Mouse (Mus musculus) granulocyte monocyte progenitor cell, adult 5-6 weeks (primary cell): Measurements from ENCODE around the gene Fyttd1. TPM values are rescaled to one million over a fixed set of nuclear protein-coding genes. Genes with fewer than 3 reads are reported as not detected.
A peak's percentile ranks its signal among the peaks of the same experiment; 100 is the strongest.
"Not testable (repeated sequence)": the region's sequence is repeated elsewhere in the genome, so short reads cannot be mapped to it uniquely, and the experiment has no call there.

Experiments
- ATAC-seq: replicated peaks from 2 replicates; pipeline ENCODE4 v1.8.0; 2016; ENCODE audit warnings: mild to moderate bottlenecking, moderate TSS enrichment, inconsistent platforms; ENCODE audit not compliant: poor library complexity, severe bottlenecking
- total RNA-seq, 2 experiments: library from RNA; stranded (forward) in 1 of 2; stranded (reverse) in 1 of 2; fragments of 200-712, 200-1000 nt in 1 of 2; fragments of >200 nt in 1 of 2; fragmentation: Nextera tagmentation in 1 of 2; gene quantifications; 2 replicates each; pipeline ENCODE4 v1.2.3; 2014 to 2017

The Fyttd1 gene
- total RNA-seq, 2 experiments from 2014 or later, result 15.9 to 68.9 TPM

GRCm38 (mm10) chr16:32878157-32878598 is 878 bp downstream of the Fyttd1 start:
- ATAC-seq, result no peak

GRCm38 (mm10) chr16:32878972-32879926 is 1.9 kb downstream of the Fyttd1 start:
- no peak for ATAC-seq

- ATAC-seq, result no peak
Measured at GRCm38 (mm10) chr16:32881538-32881937, 4.2 kb downstream of the Fyttd1 start.

DNA sequence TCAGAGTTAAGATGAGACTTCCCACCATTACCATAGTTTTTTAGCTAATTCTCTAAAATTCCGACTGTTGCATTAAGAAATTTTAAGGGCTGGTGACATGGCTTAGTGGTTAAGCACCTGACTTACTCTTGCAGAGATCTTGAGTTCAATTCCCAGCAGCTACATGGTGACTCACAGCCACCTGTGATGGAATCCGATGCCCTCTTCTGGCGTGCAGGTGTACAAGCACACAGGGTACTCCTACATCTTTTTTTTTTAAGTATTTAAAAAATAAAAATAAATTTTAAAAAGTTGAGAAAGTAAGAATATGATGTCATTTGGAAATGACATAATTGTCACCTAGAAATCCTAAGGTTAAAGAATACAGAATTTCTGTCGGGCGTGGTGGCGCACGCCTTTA is 10.7 kb downstream of the Fyttd1 start:
- ATAC-seq, result no peak

DNA sequence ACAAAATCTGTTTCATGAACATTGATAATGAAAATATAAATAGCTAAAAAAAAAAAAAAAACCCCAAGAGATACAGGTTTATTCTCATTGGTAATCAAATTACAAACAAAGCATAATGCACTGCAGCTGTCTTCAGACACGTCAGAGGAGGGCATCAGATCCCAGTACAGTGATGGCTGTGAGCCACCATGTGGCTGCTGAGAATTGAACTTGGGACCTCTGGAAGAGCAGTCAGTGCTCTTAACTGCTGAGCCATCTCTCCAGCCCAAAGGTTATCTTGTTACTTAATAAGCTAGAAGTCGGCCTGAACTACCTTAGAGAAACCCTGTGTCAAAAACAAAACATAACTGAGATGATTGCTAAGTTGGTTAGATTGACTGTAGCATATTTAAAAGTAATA is 12.6 kb downstream of the Fyttd1 start:
- ATAC-seq, result no peak

DNA sequence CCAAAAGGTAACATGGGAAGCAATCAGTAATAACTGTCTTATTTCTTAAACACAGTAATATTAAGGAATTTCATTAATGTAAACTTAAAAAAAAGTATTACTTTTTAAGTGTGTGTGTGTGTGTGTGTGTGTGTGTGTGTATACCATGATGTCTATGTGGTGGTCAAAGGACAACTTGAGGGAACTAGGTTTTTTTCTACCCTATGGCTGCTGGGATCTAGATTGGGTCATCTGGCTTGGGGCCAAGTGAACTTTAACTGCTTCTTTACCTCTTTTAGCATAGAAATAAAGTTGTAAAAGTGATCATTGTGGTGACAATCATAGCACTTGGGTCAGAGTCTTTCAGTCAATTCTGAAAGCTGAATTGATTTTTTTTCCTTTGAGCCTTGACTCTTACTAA is 18.8 kb downstream of the Fyttd1 start:
- no peak for ATAC-seq

DNA sequence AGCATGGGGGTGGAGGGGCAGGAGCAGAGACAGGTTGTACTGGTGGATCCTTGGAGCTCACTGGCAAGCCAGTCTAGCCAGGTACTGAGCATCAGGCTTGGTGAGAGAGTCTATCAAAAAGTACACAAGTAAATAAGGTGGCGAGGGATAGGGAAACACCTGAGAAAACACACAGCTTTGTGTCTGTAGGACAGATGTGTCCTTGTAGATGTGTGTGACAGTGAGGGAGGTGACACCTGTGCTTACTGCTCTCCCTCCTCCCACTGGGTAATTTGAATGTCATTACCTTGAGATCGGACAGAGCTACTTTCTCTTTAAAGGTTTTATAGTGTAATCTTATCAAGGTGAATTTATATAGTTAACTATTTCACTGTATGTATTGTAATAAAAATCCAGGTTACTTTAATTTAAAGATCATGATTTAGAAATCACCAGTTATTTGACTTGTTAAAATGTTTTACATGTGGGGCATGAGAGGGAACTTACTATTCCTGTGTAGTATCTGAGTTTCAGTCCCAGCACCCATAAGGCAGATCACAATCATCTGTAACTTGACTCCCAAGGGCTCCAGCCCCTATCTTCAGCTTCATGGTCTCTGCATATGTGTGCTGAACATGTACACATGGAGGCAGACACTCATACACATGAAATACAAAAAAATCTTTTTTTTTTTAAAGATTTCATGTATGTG is 24.2 kb downstream of the Fyttd1 start:
- ATAC-seq, result no peak

DNA sequence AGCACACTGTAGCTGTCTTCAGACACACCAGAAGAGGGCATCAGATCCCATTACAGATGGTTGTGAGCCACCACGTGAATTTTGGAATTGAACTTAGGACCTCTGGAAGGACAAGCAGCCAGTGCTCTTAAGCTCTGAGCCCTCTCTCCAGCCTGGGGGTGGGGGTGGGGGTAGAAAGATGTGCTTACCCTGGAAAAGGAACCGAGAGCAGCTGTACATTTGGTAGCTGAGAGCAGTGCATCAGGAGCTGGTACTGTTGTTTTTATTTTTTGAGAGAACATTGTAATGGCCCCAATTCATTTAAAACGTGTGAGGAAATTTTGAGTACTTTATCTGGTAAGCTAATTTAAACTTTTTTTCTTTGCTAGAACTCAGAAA is 24.7 kb downstream of the Fyttd1 start:
- no peak for ATAC-seq

GRCm38 (mm10) chr16:32906186-32906585 is 28.9 kb downstream of the Fyttd1 start:
- ATAC-seq, result no peak

DNA sequence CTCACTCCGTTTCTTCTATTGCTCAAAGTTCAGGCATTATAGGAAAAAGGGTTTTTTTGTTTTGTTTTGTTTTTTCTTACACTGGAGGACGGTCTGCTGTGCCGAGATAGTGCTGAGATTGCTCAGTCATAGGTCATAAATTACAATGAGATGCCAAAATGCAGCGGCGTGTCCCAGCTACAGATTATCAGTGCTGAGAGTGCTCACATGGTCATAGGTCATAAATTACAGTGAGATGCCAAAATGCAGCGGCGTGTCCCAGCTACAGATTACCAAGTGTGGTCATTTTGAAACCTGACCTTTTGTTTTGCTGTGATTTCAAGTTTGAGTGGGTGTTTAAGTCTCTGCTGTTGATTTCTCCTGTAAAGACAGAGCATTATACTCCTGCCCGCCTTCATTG is 29.4 kb downstream of the Fyttd1 start:
- no peak for ATAC-seq

GRCm38 (mm10) chr16:32913212-32913611 is 35.9 kb downstream of the Fyttd1 start:
- no peak for ATAC-seq

GRCm38 (mm10) chr16:32913937-32914881 is 36.9 kb downstream of the Fyttd1 start, which contains the start of gene Lrch3:
Gene Lrch3, plus strand, starts transcription at chr16:32914100.
- peak; percentile 90 for ATAC-seq

- no peak for ATAC-seq
Measured at GRCm38 (mm10) chr16:32915292-32916068, 38.2 kb downstream of the Fyttd1 start.

DNA sequence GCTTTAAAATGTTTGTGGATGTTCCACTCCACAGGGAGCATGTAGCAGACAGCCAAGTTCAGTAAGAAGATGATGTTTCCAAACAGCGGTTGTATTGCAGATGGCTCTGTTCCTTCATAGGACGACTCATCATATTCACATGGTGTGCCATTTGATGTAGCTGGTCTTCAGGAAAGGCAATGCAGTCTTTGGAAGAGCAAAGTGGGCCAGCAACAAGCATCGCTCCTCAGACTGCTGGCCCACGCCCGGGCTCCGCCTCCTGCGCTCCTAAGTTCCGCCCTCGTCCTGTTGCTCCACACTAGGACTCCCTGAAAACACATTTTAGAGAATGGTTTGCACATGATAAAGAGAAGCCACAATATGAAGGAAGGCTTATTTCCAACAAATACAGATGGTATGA is 49.3 kb downstream of the Fyttd1 start:
- not testable (repeated sequence) for ATAC-seq

GRCm38 (mm10) chr16:32927044-32927443 is 49.7 kb downstream of the Fyttd1 start:
- no peak for ATAC-seq

GRCm38 (mm10) chr16:32929918-32930317 is 52.6 kb downstream of the Fyttd1 start:
- ATAC-seq, result no peak

- ATAC-seq, result no peak
Measured at GRCm38 (mm10) chr16:32934470-32934869, 57.2 kb downstream of the Fyttd1 start.

- no peak for ATAC-seq
Measured at GRCm38 (mm10) chr16:32935088-32935487, 57.8 kb downstream of the Fyttd1 start.

GRCm38 (mm10) chr16:32937358-32937757 is 60.1 kb downstream of the Fyttd1 start:
- ATAC-seq, result no peak
